Mouse (Mus musculus) cerebral cortex, adult 2 months (tissue): ENCODE data around the gene Shc4.

Experiments
- WGBS: fragments of 180-500 bp; shearing (Covaris S2); methylation state at CpG from one replicate; pipeline ENCODE4 v1.1.7; 2018; 5-methylcytosine and 5-hydroxymethylcytosine counted together

The Shc4 gene

DNA sequence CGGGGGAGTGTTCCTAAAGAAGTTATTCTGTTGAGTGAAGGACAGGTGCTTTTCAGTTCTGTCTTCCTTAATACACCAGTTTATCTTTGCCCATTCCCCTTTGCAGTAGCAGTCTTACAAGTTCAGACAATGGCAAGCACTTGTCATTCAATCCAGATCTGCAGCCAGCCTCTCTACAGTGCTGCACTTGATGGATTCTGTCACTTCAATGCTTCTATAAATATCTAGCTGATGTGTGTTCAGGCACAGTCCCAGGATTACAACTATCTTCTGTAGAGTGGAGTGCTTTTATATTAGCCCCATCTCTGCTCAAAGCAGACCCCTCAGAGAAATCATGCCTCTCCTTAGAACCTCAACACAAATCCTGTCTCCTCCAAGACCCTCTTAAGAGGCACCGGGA, 93.9 kb downstream of the Shc4 start:
- 90% methylated on average over 2 of the region's 2 CpGs for WGBS

DNA sequence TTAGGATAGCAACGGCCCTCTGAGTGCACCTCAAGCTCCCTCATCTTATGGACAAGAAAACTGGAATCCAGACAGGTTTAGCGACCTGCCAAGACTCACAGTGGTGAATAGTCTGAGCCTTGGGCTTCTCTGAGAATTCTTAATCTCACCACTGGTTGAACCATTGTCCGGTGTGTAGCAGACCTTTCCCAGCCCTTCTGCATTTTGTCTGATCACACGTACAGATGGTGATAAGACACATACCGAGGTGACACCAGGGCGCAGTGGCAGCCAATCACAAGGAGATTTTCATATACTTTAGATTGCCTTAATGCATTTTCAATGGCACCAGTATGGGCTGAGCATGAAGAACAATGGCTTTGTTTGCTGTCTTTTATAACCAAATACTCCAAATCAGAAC, 95.5 kb downstream of the Shc4 start:
- 92% methylated on average over 6 of the region's 6 CpGs for WGBS

DNA sequence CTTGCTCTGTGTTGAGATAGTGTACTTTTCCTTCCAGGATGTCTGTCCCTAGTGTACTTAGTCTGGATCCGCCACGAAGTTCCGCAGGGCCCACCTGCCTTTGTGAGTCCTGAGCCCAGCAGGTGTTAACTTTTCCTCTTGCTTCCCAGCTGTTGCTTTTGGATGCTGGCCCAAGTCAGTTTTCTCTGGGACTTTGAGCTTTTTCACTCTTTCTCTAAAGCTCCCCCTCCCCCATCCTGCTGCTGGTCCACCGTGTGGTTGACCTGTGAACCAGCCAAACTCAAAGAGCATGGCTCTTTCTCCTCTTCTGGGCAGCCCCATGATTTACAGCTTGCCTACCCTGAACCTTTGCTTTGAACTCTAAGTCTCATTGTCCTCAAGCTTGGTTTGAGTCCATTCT, 97.4 kb downstream of the Shc4 start:
- WGBS, result 86% methylated on average over 4 of the region's 4 CpGs

DNA sequence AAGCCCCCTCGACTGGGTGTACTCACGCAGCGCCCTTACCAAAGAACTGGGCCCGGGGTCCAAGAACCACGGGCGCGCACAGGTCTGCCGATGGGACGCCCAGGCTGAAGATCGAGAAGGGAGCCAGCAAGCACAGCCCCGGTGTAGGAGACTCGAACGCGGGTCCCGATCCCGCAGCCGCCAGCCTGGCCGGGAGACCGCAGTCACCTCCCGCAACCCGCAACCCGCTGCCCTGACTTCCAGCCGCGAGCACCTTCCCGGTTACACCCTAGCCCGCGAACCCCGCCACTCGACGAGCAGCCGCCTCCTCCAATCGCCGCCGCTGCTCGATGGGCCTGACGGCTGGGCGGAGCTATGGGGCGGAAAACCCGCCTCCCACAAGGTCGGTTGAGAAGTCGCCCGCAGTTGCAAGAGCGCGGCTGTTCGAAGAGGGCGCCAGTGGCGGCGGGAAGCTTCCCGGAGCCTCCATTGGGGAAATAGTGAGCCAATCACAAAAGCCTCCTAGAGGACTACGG, 99.1 kb downstream of the Shc4 start, which contains the start of gene Cep152:
TSS of gene Cep152 (minus strand) at position 277 of the 515 bp plus-strand sequence.
- WGBS, result under 1% methylated on average over 50 of the region's 50 CpGs

DNA sequence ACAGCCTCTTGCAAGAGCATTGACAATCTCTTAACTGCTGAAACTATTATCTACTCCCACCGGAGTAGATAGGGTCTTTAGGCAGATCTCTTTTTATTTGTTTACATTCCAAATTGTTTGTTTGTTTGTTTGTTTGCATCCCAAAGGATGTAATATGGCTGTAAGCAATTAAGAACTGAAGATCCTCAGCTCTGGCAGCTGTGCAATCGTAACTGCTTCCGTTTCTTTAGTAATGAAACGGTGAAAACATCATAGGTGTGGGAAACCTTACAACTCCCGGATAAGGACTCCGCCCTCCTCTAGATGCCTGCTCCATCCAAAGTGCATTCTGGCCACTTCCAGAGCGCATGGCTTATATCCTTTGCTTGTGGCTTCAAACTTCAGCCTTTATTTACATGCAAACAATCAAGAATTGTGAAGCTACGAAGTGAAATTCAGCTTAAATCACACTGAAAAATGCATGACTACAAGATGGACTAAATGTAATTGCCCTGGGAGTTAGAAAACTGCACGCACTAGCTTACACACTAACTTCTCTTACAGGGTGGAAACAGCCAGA, 99.7 kb downstream of the Shc4 start:
- 9% methylated on average over 9 of the region's 9 CpGs for WGBS

DNA sequence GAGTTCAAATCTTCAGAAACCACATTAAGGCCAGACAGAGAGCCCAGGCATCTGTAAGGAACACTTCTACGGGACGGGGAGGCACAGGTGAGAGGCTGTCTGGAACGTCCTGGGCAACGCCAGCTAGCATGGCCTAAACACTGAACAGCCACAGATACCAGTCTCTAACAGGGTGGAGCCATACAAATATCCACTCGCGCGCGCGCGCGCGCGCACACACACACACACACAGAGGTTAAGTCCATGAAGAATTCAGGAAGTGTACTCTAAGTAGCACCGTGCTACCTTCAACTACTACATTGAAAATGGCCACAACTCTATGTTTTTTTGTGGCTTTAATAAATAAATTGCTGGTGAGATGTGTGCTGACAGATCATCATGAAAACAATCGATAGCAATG, 100.7 kb downstream of the Shc4 start:
- WGBS, result 95% methylated on average over 15 of the region's 15 CpGs

DNA sequence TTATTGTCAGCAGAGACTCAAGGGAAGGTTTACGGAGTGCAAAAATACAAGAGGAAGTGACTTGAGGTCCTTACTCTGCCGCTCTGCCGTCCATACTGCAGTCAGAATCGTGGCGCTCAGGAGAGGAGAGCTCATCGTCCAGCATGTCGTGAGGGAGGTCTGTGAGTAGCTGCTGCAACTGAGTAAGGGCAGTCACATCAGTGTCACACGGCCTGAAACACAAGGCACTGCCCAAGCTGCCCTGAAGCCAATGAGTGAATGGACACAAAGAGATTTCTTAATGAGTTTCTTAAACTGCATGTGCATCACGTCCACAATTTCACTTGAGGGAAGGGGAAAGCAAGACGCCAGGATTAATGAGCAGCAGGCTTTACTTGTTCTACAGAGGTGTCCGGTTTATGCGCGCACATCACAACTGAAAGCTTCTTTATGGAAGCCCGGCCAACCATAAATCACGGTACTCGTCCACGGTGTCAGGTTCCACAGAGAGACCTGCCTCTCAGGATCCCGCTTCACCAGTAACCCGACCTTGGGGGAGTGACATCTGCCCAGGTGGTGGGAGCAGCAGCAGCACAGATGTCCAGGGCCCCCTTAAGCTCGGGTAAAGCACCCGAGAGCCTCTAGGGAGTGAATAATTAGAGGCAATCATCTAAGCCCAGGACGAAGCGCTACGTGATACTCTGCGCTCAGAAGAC, 103.6 kb downstream of the Shc4 start:
- WGBS, result 75% methylated on average over 25 of the region's 25 CpGs

DNA sequence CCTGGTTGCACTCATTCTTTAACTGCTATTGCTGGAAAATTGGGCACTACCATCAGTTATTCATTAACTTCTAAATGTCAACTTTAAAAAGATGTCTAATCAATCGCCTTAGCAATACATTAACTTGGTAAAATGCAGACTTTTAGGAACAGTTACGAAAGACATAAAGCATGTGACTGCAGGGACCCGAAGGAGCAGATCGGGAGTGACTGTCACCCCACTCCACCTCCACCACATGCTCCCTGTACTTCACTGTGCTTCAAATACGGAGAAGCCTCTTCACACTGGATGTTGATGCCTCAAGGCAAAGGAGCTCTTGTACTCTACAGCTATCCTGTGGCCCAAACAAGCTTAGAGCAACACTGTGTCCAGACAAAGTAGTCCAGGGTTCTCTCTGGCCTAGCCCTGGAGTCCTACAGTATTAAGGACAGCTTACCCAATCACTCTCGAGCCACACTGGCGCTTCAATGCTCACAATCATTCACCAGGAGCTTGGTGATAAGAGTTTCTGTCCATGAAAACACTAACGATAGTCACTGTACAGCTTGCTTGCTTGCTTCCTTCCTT, 108.0 kb downstream of the Shc4 start:
- WGBS, result 90% methylated on average over 8 of the region's 8 CpGs

DNA sequence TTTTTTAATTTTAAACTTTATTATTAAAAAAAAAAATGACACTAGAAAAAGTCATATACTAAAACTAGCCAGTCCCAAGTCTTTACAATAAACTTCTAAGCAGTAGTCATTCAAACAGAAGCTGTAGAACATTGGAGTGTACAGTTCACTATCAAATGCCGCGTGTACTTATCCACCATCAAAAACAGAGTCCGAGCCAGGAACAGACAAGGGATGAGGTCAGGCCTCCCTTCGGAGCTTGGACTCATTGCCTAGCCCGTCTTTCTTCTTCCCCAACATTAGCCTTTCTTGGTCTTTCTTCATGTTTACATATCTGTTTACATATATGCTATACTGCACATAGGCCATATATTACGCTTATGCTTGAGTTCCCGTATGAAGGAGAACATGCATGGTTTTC, 108.5 kb downstream of the Shc4 start:
- 97% methylated on average over 7 of the region's 7 CpGs for WGBS

DNA sequence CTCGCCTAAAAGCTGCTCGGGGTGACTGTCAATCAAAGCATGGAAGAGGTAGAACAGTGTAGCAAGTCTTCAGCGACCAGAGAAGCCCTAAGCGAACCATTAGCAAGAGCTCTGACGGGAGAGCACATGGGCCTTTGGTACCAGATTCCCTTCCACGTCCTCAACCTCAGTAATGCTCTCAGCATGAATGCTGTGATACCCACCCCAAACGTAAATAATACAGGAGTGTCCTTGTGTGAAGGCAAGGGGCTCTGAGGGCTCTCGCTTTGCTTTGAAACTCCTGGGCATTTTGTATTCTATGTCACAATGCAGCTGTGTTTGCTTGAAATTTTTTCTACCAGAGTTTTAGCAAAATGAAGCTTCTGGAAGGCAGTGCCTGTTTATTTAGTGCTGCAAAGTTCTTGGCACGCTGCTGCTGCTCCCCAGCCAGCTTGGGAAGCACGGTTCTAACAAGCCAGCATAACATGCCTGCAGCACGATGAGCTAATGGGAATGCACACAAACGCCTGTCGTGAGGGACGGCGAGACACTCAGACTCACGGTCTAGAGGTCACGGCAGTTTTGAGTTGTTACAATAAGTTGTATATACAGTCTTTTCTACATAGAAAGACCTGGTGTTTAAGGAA, 117.6 kb downstream of the Shc4 start:
- 45% methylated on average over 17 of the region's 17 CpGs for WGBS

DNA sequence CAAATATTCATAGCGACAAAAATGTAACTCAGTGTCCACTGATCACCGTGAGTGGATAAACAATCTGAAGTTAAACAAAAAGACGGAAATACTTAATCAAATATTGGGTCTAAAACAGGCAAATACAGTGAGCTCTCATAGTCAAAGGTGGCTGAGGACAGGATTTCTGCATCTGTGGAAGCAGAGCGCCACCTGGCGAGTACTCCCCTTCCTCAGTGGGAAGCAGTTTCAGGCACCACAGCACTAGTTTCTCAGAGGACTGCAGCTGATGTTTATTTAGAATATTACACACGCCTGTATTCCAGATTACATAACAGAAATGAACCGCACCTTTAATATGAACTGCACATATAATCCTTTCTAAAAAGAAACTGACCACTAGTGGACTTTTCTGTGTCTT, 119.3 kb downstream of the Shc4 start:
- WGBS, result 71% methylated on average over 7 of the region's 7 CpGs

DNA sequence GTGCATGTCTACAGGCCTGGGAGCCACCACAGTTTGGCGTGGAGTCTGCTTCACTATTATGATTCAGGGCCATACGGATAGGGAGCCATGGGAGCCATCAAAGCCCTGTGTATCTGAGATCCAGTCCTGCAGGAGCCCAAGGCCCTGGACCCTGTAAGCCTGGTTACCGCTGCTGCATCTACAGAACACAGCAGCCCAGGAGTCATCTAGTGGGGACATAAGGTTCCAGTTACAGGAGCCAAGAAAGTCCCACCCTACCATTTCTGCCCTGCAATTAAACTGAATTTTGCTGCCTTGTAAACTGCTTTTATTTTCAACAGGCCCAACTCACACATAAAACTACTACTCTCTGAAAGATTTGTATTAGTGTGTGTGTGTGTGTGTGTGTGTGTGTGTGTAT, 121.0 kb downstream of the Shc4 start:
- 95% methylated on average over 3 of the region's 3 CpGs for WGBS

DNA sequence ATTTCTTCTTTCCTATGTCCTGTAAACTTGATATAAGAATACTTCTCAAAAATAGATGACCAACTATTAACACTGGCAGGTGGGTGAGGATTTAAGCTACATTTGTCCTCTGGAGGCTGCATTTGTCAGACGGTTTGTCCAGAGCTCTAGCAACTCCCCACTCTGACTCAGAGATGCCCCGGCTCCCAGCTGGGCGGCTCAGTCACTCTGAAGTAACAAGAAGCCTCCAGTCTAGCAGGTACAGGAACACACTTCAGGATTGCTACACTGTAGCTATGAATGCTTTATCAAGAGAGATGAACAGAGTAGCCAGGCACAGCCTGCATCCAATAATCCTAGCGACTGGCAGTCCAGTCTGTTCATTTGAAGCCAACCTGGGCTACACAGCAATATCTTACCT, 125.0 kb downstream of the Shc4 start:
- 69% methylated on average over 4 of the region's 4 CpGs for WGBS

DNA sequence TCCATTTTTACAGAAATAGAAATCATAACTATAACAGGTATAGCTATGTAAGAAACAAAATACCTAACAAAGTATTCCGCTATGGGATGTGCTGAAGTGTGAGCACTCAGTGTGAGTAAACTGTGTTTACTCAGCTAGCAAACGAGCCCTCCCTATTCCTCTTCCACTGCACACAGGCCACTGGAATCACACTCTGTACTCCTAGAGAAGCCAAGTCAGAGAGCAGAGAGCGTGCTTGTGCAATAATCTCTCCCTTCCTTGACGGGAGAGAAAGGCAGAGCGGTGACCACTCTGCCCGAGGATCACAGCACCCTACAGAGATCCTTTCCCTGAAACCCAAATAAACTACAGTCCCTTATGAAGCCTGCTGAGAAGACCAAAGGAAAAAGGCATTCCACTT, 125.7 kb downstream of the Shc4 start:
- WGBS, result 73% methylated on average over 6 of the region's 6 CpGs

DNA sequence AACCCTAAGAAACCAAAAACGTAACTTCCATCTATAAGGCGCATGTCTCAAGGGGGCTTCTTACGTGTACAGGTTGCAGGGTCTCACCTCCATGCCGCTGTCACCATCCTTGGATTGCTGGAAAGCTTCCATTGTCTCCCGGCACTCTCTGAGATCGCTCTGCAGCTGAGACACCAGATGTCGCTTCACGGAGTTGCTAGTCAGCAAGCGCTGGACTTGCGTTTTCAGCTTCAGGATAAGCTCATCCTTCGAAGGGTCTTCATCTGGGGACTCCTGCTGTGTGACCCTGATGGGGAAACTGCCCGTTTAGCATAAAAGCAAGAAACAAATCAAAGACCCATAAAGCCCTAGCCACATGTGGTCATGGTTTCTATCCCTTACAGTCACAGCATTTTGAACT, 129.2 kb downstream of the Shc4 start:
- WGBS, result 87% methylated on average over 12 of the region's 12 CpGs

DNA sequence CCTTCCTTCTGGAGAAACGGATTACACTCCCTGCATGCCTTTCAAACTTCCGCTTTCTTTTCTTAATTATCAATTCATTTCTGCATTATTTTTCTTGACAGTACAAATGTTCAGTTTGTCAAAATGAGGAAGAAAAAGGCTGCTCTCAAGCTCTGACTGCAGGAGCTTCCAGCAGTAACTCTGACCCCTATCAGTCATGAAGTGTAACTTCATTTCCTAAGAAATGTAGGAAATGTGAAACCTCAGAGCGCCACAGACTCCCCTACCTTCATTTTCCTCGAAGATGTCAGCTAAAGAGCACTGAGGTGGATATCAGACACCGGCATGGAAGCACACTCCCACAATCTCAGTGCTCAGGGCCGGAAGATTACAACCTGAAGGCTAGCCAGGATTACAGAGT, 129.9 kb downstream of the Shc4 start:
- WGBS, result 80% methylated on average over 6 of the region's 6 CpGs

DNA sequence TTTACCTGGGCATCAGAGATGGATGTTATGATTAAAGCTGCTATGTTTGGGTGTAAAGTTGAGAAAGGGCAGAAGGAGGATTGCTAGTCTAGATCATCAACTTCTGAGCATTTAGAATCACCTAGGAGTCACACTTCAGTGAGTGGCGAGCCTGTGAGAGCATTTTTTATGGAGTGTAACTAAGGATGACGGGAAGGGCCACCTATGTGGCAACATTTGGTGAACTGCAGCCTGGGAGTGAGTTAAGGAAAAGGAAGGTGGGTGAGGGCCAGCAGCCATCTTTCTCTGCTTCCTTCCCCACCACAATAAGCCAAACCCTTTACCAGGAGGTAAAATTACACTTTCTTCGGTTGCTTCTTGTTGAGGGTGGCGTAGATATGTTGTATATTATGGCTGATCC, 132.1 kb downstream of the Shc4 start:
- 98% methylated on average over 4 of the region's 4 CpGs for WGBS

DNA sequence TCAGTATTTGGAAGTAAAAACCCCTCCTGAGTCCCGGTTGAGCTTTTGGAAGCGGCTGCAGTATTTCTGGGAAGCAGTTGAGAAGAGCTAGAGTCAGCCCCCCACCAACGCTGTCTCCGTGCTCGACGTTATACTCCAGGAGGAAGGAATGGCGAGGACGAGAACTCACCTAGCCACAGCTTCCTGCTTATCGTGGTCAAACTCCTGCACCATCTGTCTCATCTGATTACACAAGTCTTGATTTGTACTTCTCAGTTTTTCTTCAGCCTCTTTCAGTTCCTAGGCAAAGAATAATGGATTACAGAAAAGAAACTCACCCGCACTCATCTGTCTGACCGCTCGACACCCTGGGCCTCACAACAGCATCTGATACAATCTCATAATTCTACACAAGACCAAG, 134.7 kb downstream of the Shc4 start:
- WGBS, result 92% methylated on average over 12 of the region's 12 CpGs

DNA sequence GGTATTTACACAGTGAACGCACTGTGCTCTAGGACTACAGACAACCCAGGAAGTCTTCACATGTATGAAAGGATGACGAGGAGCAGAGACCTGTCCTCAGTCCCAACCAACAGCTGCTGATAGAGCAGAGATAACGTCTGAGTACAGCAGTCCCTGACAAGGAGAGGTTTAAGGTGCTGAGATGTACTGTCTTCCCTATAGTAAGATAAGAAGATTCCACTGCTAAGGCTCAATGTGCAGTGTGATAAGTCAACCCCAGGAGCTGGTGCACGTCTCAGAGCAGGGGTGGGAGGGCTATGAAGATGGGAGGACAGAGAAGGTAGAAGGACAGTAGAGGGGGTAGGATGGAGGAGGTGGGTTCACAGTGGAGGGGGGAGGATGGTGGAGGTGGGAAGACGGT, 142.9 kb downstream of the Shc4 start:
- WGBS, result 91% methylated on average over 5 of the region's 5 CpGs

DNA sequence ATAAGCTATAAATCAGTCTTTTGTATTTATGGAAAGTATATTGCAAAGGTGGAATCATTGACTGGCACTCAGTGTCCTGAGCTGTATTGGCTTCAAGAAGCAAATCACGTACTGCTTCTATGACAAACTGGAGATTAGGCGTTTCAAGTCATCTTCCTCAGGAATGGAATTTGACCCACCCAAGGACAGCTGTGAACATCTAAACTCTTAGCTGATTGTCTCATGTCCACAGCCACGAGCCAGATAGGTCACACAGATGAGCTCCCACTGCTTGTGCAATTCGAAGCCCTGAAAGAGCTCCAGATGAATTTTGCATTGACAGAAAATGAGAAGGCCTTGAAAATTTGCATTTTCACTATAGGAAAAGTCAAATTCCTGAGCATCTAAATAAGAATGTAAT, 146.3 kb downstream of the Shc4 start:
- 92% methylated on average over 4 of the region's 4 CpGs for WGBS
